Mouse (Mus musculus) megakaryocyte, embryonic 14.5 days (primary cell): ENCODE results near the gene Mras.

Experiments
- FLI1 ChIP-seq: IDR thresholded peaks from 2 replicates; pipeline ENCODE4 v1.6.1; 2012; ENCODE audit warnings: low read length, inconsistent platforms, mixed read lengths
- GATA1 ChIP-seq: IDR thresholded peaks from 3 replicates; pipeline ENCODE4 v1.6.1; 2012; ENCODE audit warnings: mixed read lengths, low read length, inconsistent platforms, borderline replicate concordance

DNA sequence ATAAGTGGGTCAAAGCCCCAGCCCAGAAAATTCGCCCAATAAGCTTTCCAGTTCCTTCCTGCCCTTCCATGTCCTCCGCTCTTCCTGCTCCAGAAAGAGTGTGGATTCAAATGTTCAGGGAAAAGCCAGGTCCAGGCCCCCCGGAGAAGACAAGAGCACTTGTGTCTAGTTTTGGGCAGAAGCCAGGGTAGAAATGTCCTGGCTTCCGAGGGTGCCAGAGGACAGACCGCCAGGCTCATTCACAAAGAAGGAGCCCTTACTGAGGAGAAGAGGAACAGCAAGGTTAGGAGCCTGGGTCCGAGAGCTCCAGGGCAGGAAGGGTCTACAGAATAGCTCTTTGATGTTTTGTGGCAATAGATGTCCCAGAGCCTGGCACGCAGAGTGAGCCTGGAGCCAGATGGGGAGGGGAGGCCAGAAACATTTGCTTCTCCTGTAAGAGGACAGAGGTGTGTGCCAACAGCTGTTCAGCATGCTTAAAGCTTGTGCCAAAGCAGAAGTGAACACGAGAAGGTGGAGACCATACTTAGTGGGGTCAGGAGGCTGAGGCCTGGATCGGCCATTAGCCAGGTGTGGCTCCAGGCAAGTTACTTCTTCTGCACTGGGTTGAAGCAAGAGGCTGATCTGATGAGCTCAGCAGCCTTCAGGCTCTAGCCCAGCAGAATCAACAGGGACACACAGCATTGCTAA is 35.8 kb downstream of the Mras start:
- TF ChIP-seq FLI1, result no peak
- no peak for TF ChIP-seq GATA1
